Mouse (Mus musculus) bone marrow macrophage, adult 2 months (primary cell): ENCODE data around the gene Rnpep.

ENCODE experiments used
- CTCF ChIP-seq: IDR thresholded peaks from 2 replicates; pipeline ENCODE4 v1.5.1; 2012; ENCODE audit warnings: low read depth, mild to moderate bottlenecking, low read length, moderate library complexity
- POLR2A ChIP-seq: IDR thresholded peaks from 2 replicates; pipeline ENCODE4 v1.6.1; 2012; ENCODE audit warnings: mild to moderate bottlenecking, low read depth, low read length, borderline replicate concordance

DNA sequence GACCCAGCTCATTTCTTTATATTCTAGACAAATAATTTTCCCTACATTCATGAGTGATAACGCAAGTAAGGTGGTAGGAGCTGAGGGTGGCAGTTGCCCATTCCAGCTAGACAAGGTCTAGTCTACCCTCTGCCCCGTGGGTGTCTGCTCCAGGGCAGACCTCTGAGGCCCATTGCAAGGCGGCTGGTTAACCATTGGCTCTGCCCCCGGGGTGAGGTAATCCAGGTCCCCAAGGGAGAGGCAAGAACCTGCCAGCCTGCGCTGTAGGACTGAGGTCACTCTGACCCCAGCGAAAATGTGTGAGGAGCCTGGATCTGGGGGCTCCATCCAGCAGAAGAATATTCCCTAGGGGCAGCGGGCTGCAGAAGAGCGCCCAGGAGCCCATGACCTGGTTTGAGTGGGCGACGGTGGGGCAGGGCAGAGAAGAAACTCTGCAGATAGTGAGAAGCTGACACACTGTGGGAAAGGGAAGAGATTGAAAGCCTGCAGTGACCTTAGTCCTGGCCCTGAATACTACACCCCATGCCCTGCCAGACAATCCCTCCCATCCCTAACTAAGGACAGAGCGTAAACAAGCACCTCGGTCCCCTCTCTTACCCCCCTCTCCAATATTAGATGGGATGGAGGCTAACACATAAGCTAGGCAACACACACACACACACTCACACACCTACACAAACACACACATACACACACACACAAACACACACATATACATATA is 46.6 kb downstream of the Rnpep start:
- TF ChIP-seq CTCF (no peak), POLR2A (no peak)
